Mouse (Mus musculus) embryo, embryonic 10.5 days (tissue): ENCODE results near the gene Mrps21.

Experiments
- DNase-seq: peaks from one replicate; pipeline ENCODE4 v3.0.0-alpha.2; 2015; ENCODE audit warnings: low spot score

The Mrps21 gene

GRCm38 (mm10) chr3:95855502-95856089 is 15.7 kb downstream of the Mrps21 start, which contains the start of gene Prpf3:
Gene Prpf3, minus strand, starts transcription at chr3:95855885.
- peak; percentile 96 for DNase-seq

GRCm38 (mm10) chr3:95851317-95851716 is 20.0 kb downstream of the Mrps21 start:
- DNase-seq = no peak

DNA sequence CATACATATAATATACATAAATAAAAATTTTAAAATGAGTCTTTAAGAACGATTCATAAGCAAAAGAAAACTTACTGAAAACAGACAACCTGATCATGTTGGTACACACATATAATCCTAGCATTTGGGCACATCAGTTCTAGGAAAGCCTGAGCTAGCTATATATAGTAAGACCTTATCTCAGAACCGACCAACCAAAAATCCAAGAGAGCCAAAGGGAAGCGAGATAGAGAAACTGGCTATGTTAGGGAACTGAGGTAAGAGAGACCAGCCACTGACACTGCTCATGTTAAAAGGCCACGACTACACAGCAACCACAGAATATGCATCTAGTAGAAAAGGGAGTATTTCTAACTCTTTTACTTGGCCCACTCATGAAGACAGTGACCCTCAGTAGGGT is 20.7 kb downstream of the Mrps21 start:
- DNase-seq = no peak

GRCm38 (mm10) chr3:95842503-95843214 is 28.7 kb downstream of the Mrps21 start:
- no peak for DNase-seq

DNA sequence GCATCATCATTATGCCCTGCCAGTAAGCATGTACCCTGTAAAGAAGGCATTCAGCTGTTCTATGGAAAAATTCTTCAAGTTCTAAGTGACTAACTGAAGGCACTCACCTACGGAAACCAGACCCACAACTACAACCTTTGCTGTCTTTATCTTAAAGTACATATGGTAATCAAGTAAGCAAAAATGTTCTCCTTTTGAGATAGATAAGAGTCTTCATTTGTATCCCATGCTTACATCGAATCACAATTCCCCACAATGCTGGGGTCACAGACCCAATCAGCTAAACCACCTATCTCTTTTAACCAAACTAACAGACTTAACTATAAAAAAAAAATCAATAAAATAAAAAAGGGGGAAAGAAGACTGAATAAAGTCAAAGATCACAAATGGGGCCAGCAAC is 32.1 kb downstream of the Mrps21 start:
- DNase-seq = no peak

DNA sequence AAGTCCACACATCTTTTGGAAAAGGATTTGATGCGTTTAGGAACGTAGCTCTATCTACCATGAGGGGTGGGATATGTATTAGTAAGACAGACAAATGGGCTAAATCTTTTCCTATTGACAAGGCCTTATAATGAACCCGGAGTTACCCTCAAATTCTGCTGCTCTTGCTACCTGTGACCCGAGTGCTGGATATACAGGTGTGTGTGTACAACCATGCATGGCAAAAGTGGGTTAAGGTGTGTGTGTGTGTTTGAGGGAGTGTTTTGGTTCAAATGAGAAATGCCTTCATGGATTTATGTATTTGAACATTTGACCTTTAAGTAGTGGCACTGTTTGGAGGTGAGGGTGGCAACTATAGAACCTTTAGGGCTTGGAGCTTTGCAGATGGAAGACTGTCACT is 42.3 kb downstream of the Mrps21 start:
- no peak for DNase-seq

DNA sequence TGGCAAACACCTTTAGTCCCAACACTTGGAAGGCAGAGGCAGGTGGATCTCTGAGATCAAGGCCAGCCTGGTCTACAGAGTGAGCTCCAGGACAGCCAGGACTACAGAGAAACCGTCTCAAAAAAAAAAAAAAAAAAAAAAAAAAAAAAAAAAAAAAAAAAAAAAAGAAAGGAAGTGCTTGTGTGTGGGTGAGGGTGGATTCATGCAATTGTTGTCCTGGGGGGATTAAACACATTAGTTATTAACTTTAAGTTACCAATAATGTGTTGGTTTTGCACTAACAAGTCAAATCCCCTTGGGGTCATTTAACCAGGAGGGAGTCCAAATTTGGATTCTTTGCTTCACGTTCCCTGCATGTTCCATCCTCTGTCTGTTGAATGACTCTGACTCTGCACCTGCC is 45.0 kb downstream of the Mrps21 start:
- DNase-seq = no peak

GRCm38 (mm10) chr3:95820046-95821010 is 51.0 kb downstream of the Mrps21 start:
- peak; percentile 17 for DNase-seq

GRCm38 (mm10) chr3:95819351-95819985 is 51.9 kb downstream of the Mrps21 start:
- DNase-seq = peak; percentile 100

- peak; percentile 74 for DNase-seq
Measured at GRCm38 (mm10) chr3:95818571-95819288, 52.6 kb downstream of the Mrps21 start, which contains the start of gene Rprd2. Gene Rprd2, minus strand, starts transcription at chr3:95818863.

- DNase-seq = peak; percentile 74
Measured at GRCm38 (mm10) chr3:95818026-95818511, 53.2 kb downstream of the Mrps21 start.

- no peak for DNase-seq
Measured at GRCm38 (mm10) chr3:95816681-95817080, 54.6 kb downstream of the Mrps21 start.
